Mouse (Mus musculus): ENCODE data around the gene Dnah14.

The Dnah14 gene

GRCm38 (mm10) chr1:181576322-181576721 lies at the start of gene Dnah14:
Gene Dnah14 (plus strand): TSS chr1:181576559.
- no peak for ATAC-seq (ENCODE audit: insufficient number of reproducible peaks, low FRiP score, low TSS enrichment)

- no peak for ATAC-seq (ENCODE audit: insufficient number of reproducible peaks, low FRiP score, low TSS enrichment)
Measured at GRCm38 (mm10) chr1:181529368-181529767, 47.0 kb upstream of the Dnah14 start.

GRCm38 (mm10) chr1:181535165-181535873 lies 41.0 kb upstream of the Dnah14 start:
- ATAC-seq (ENCODE audit: insufficient number of reproducible peaks, low FRiP score, low TSS enrichment) = no peak

GRCm38 (mm10) chr1:181537627-181538525 lies 38.5 kb upstream of the Dnah14 start:
- ATAC-seq (ENCODE audit: insufficient number of reproducible peaks, low FRiP score, low TSS enrichment) = no peak

- ATAC-seq (ENCODE audit: insufficient number of reproducible peaks, low FRiP score, low TSS enrichment) = no peak
Measured at GRCm38 (mm10) chr1:181539846-181540769, 36.3 kb upstream of the Dnah14 start.

GRCm38 (mm10) chr1:181543711-181544383 lies 32.5 kb upstream of the Dnah14 start:
- ATAC-seq (ENCODE audit: insufficient number of reproducible peaks, low FRiP score, low TSS enrichment) = no peak

- peak; percentile 73 for ATAC-seq (ENCODE audit: insufficient number of reproducible peaks, low FRiP score, low TSS enrichment)
Measured at GRCm38 (mm10) chr1:181545044-181545772, 31.2 kb upstream of the Dnah14 start.

GRCm38 (mm10) chr1:181549987-181550386 lies 26.4 kb upstream of the Dnah14 start:
- no peak for ATAC-seq (ENCODE audit: insufficient number of reproducible peaks, low FRiP score, low TSS enrichment)

GRCm38 (mm10) chr1:181550826-181551225 lies 25.5 kb upstream of the Dnah14 start:
- ATAC-seq (ENCODE audit: insufficient number of reproducible peaks, low FRiP score, low TSS enrichment) = no peak

GRCm38 (mm10) chr1:181552533-181553410 lies 23.6 kb upstream of the Dnah14 start:
- ATAC-seq (ENCODE audit: insufficient number of reproducible peaks, low FRiP score, low TSS enrichment) = peak; percentile 87

- no peak for ATAC-seq (ENCODE audit: insufficient number of reproducible peaks, low FRiP score, low TSS enrichment)
Measured at GRCm38 (mm10) chr1:181555475-181555874, 20.9 kb upstream of the Dnah14 start.

- ATAC-seq (ENCODE audit: insufficient number of reproducible peaks, low FRiP score, low TSS enrichment) = no peak
Measured at GRCm38 (mm10) chr1:181559655-181560054, 16.7 kb upstream of the Dnah14 start.

- no peak for ATAC-seq (ENCODE audit: insufficient number of reproducible peaks, low FRiP score, low TSS enrichment)
Measured at GRCm38 (mm10) chr1:181560325-181560724, 16.0 kb upstream of the Dnah14 start.

- ATAC-seq (ENCODE audit: insufficient number of reproducible peaks, low FRiP score, low TSS enrichment) = no peak
Measured at GRCm38 (mm10) chr1:181560896-181561767, 15.2 kb upstream of the Dnah14 start.

GRCm38 (mm10) chr1:181561768-181562444 lies 14.5 kb upstream of the Dnah14 start:
- no peak for ATAC-seq (ENCODE audit: insufficient number of reproducible peaks, low FRiP score, low TSS enrichment)

- no peak for ATAC-seq (ENCODE audit: insufficient number of reproducible peaks, low FRiP score, low TSS enrichment)
Measured at GRCm38 (mm10) chr1:181569447-181569846, 6.9 kb upstream of the Dnah14 start.

GRCm38 (mm10) chr1:181583152-181583551 lies 6.8 kb downstream of the Dnah14 start:
- ATAC-seq (ENCODE audit: insufficient number of reproducible peaks, low FRiP score, low TSS enrichment) = no peak

Data from cerebellum, adult (tissue).